ENCODE assay signal across 8 mouse cellular contexts in genomic region chr9:70847627-70848051, GRCm38 (mm10).
DNase-seq lines count a peak whose midpoint lies in the region; ATAC-seq lines count a peak whose summit lies in the region.

No protein-coding gene starts in this region.

- no peak overlapping the region for H3K27ac ChIP-seq in hindbrain, embryonic 11.5 days (ENCODE audit: low read depth, low read length)
- no peak overlapping the region for H3K27ac ChIP-seq in hindbrain, embryonic 12.5 days
- H3K27ac ChIP-seq in heart, embryonic 11.5 days (ENCODE audit: low read depth, low read length) = peak overlapping the region; percentile 84
- H3K27ac ChIP-seq in liver, embryonic 13.5 days = peak overlapping the region; percentile 92

- no peak overlapping the region for H3K4me2 ChIP-seq in hindbrain, embryonic 11.5 days (replicated peaks; ENCODE audit: low read depth, low read length)
- no peak overlapping the region for H3K4me2 ChIP-seq in hindbrain, embryonic 12.5 days (replicated peaks)
- H3K4me2 ChIP-seq in heart, embryonic 11.5 days = peak overlapping the region; percentile 56
- peak overlapping the region; percentile 73 for H3K4me2 ChIP-seq in liver, embryonic 13.5 days

- no peak for ATAC-seq in hindbrain, embryonic 11.5 days (ENCODE audit: low FRiP score)
- ATAC-seq in hindbrain, embryonic 12.5 days (ENCODE audit: low FRiP score) = no peak
- 0 out of 2 replicates have a peak, but pooled peaks have one; percentile 49 for ATAC-seq in heart, embryonic 11.5 days (replicated peaks; ENCODE audit: insufficient number of reproducible peaks, low FRiP score, low TSS enrichment)
- peak; percentile 88 for ATAC-seq in liver, embryonic 13.5 days (ENCODE audit: low read depth)
- no peak for ATAC-seq in inflammation-experienced regulatory T-cells, adult 6 months

- 41% methylated on average over 8 of the region's 8 CpGs for WGBS in hindbrain, embryonic 11.5 days
- 47% methylated on average over 8 of the region's 8 CpGs for WGBS in hindbrain, embryonic 12.5 days
- WGBS in heart, embryonic 11.5 days (ENCODE audit: insufficient replicate concordance) = 14% methylated on average over 8 of the region's 8 CpGs
- whole genome bisulfite sequencing in liver, embryonic 13.5 days (ENCODE audit: insufficient replicate concordance) = 16% methylated on average over 8 of the region's 8 CpGs

- H3K9ac ChIP-seq in hindbrain, embryonic 11.5 days (ENCODE audit: low read depth, low read length) = no peak overlapping the region
- no peak overlapping the region for H3K9ac ChIP-seq in hindbrain, embryonic 12.5 days
- peak overlapping the region; percentile 60 for H3K9ac ChIP-seq in heart, embryonic 11.5 days (ENCODE audit: low read depth, low read length)
- peak overlapping the region; percentile 73 for H3K9ac ChIP-seq in liver, embryonic 13.5 days

- no peaks in the 10 kb centered on the region for H3K36me3 ChIP-seq in hindbrain, embryonic 11.5 days (ENCODE audit: control insufficient read depth, insufficient read depth, low read length)
- H3K36me3 ChIP-seq in hindbrain, embryonic 12.5 days = no peaks in the 10 kb centered on the region
- H3K36me3 ChIP-seq in heart, embryonic 11.5 days (ENCODE audit: control insufficient read depth, insufficient read depth, low read length) = no peaks in the 10 kb centered on the region
- no peaks in the 10 kb centered on the region for H3K36me3 ChIP-seq in liver, embryonic 13.5 days

- no peak overlapping the region for H3K4me3 ChIP-seq in hindbrain, embryonic 11.5 days (ENCODE audit: low read depth, low read length)
- H3K4me3 ChIP-seq in hindbrain, embryonic 12.5 days = no peak overlapping the region
- peak overlapping the region; percentile 12; the same call in 1 of the 2 replicates for H3K4me3 ChIP-seq in heart, embryonic 11.5 days (ENCODE audit: low read depth, low read length)
- H3K4me3 ChIP-seq in liver, embryonic 13.5 days (replicated peaks) = peak overlapping the region; percentile 46

- no peaks in the 10 kb centered on the region for H3K9me3 ChIP-seq in hindbrain, embryonic 11.5 days (ENCODE audit: control insufficient read depth, low read length)
- no peaks in the 10 kb centered on the region for H3K9me3 ChIP-seq in hindbrain, embryonic 12.5 days (replicated peaks)
- no peaks in the 10 kb centered on the region; the same call in 1 of the 2 replicates for H3K9me3 ChIP-seq in heart, embryonic 11.5 days (replicated peaks; ENCODE audit: control insufficient read depth, low read length)
- H3K9me3 ChIP-seq in liver, embryonic 13.5 days (replicated peaks) = no peaks in the 10 kb centered on the region

- DNase-seq in hindbrain, embryonic 11.5 days (ENCODE audit: low spot score) = peak; percentile 10
- DNase-seq in ZHBTc4 (ENCODE audit: low read depth, low spot score) = peak; percentile 42
- DNase-seq in liver, embryonic 13.5 days = peak; percentile 48
- DNase-seq in retina, postnatal 1 day = peak; percentile 35
- DNase-seq in urinary bladder, postnatal 4 days (ENCODE audit: low spot score in 2 of 2) = no peak

- H3K4me1 ChIP-seq in hindbrain, embryonic 11.5 days (replicated peaks; ENCODE audit: control insufficient read depth, insufficient read depth, low read length) = no peaks in the 10 kb centered on the region
- peaks cover 5% of the 10 kb centered on the region; the same call in 1 of the 2 replicates for H3K4me1 ChIP-seq in hindbrain, embryonic 12.5 days
- peaks cover 11% of the 10 kb centered on the region for H3K4me1 ChIP-seq in heart, embryonic 11.5 days (ENCODE audit: control insufficient read depth, insufficient read depth, low read length)
- H3K4me1 ChIP-seq in liver, embryonic 13.5 days (replicated peaks) = peaks cover 62% of the 10 kb centered on the region

- H3K27me3 ChIP-seq in hindbrain, embryonic 11.5 days (ENCODE audit: control insufficient read depth, insufficient read depth, low read length) = no peaks in the 10 kb centered on the region
- no peaks in the 10 kb centered on the region for H3K27me3 ChIP-seq in hindbrain, embryonic 12.5 days
- H3K27me3 ChIP-seq in heart, embryonic 11.5 days (ENCODE audit: control insufficient read depth, insufficient read depth, low read length) = no peaks in the 10 kb centered on the region
- no peaks in the 10 kb centered on the region for H3K27me3 ChIP-seq in liver, embryonic 13.5 days

Comparison
In these comparisons a context has a peak if more than half of its experiments do, and no peak if none do; other contexts are left out.
1. ATAC-seq: peak in heart, embryonic 11.5 days (single experiment) and liver, embryonic 13.5 days (single experiment); none in hindbrain, embryonic 11.5 days (single experiment), hindbrain, embryonic 12.5 days (single experiment) and inflammation-experienced regulatory T-cells, adult 6 months (single experiment).
2. DNase-seq: peak in hindbrain, embryonic 11.5 days (single experiment), ZHBTc4 (single experiment), liver, embryonic 13.5 days (single experiment) and retina, postnatal 1 day (single experiment); none in urinary bladder, postnatal 4 days (0 of 2).
3. H3K27ac ChIP-seq: peak in heart, embryonic 11.5 days (single experiment) and liver, embryonic 13.5 days (single experiment); none in hindbrain, embryonic 11.5 days (single experiment) and hindbrain, embryonic 12.5 days (single experiment).
4. H3K4me2 ChIP-seq: peak in heart, embryonic 11.5 days (single experiment) and liver, embryonic 13.5 days (single experiment); none in hindbrain, embryonic 11.5 days (single experiment) and hindbrain, embryonic 12.5 days (single experiment).
5. H3K4me3 ChIP-seq: peak in heart, embryonic 11.5 days (single experiment) and liver, embryonic 13.5 days (single experiment); none in hindbrain, embryonic 11.5 days (single experiment) and hindbrain, embryonic 12.5 days (single experiment).
6. H3K9ac ChIP-seq: peak in heart, embryonic 11.5 days (single experiment) and liver, embryonic 13.5 days (single experiment); none in hindbrain, embryonic 11.5 days (single experiment) and hindbrain, embryonic 12.5 days (single experiment).